Mouse (Mus musculus): ENCODE measurements around the gene Srp68. TPM values are rescaled to one million over a fixed set of nuclear protein-coding genes. Genes with fewer than 3 reads are reported as not detected.
"Not testable (repeated sequence)": the region's sequence is repeated elsewhere in the genome, so short reads cannot be mapped to it uniquely, and the experiment has no call there.

The Srp68 gene
- polyA plus RNA-seq, 1 experiment from 2014 or later = 68.5 TPM

- Histone ChIP-seq H3K27me3 (peaks cover 61% of the 10 kb centered on the region), H3K4me3 (replicated peaks) (peak overlapping the region; percentile 37), H3K4me1 (replicated peaks) (peaks cover 10% of the 10 kb centered on the region), H3K9ac (replicated peaks) (peak overlapping the region; percentile 60), H3K27ac (no peak overlapping the region), H3K36me3 (no peaks in the 10 kb centered on the region), H3K4me2 (replicated peaks) (peak overlapping the region; percentile 53), H3K9me3 (no peaks in the 10 kb centered on the region)
- no peak for ATAC-seq
- 3% methylated on average over 18 of the region's 18 CpGs for WGBS
Observed at GRCm38 (mm10) chr11:116281671-116282070, 7.7 kb upstream of the Srp68 start.

- Histone ChIP-seq H3K9ac (replicated peaks) (peak within 1 kb of the TSS; percentile 60), H3K27me3 (peaks cover 61% of the 10 kb centered on the region), H3K4me3 (replicated peaks) (peak within 1 kb of the TSS; percentile 37), H3K9me3 (no peaks in the 10 kb centered on the region), H3K4me1 (replicated peaks) (peaks cover 10% of the 10 kb centered on the region), H3K36me3 (no peaks in the 10 kb centered on the region), H3K27ac (no peak within 1 kb of the TSS), H3K4me2 (replicated peaks) (peak within 1 kb of the TSS; percentile 53)
- no peak for ATAC-seq
- WGBS = 7% methylated on average over 48 of the region's 48 CpGs
Observed at GRCm38 (mm10) chr11:116280751-116281663, 7.0 kb upstream of the Srp68 start, which contains the start of gene Galr2. Gene Galr2 (plus strand): TSS chr11:116280939.

GRCm38 (mm10) chr11:116277184-116277583, 3.2 kb upstream of the Srp68 start:
- H3K9me3 ChIP-seq; H3K36me3 ChIP-seq; H3K4me3 ChIP-seq (replicated peaks); H3K4me2 ChIP-seq (replicated peaks); ATAC-seq; H3K9ac ChIP-seq (replicated peaks); H3K27ac ChIP-seq: not testable (repeated sequence)
- 97% methylated on average over 1 of the region's 1 CpGs for WGBS
- H3K4me1 ChIP-seq (replicated peaks) = peaks cover 30% of the 10 kb centered on the region
- peaks cover 27% of the 10 kb centered on the region for H3K27me3 ChIP-seq

GRCm38 (mm10) chr11:116273469-116274044, 460 bp downstream of the Srp68 start:
- Histone ChIP-seq H3K36me3 (peaks cover 31% of the 10 kb centered on the region), H3K9me3 (no peaks in the 10 kb centered on the region), H3K27ac (peak overlapping the region; percentile 54; the same call in 1 of the 2 replicates), H3K9ac (replicated peaks) (peak overlapping the region; percentile 87), H3K4me2 (replicated peaks) (peak overlapping the region; percentile 98), H3K27me3 (no peaks in the 10 kb centered on the region), H3K4me3 (replicated peaks) (peak overlapping the region; percentile 94), H3K4me1 (replicated peaks) (peaks cover 31% of the 10 kb centered on the region)
- peak; percentile 66 for ATAC-seq
- under 1% methylated on average over 39 of the region's 39 CpGs for WGBS

GRCm38 (mm10) chr11:116272589-116273468, 1.2 kb downstream of the Srp68 start:
- 64% methylated on average over 12 of the region's 12 CpGs for WGBS
- peak overlapping the region; percentile 98 for H3K4me2 ChIP-seq (replicated peaks)
- no peaks in the 10 kb centered on the region for H3K27me3 ChIP-seq
- no peak overlapping the region for H3K27ac ChIP-seq
- peak overlapping the region; percentile 87 for H3K9ac ChIP-seq (replicated peaks)
- peaks cover 38% of the 10 kb centered on the region for H3K36me3 ChIP-seq
- ATAC-seq = no peak
- H3K4me3 ChIP-seq (replicated peaks) = peak overlapping the region; percentile 94
- no peaks in the 10 kb centered on the region for H3K9me3 ChIP-seq
- H3K4me1 ChIP-seq (replicated peaks) = peaks cover 31% of the 10 kb centered on the region

DNA sequence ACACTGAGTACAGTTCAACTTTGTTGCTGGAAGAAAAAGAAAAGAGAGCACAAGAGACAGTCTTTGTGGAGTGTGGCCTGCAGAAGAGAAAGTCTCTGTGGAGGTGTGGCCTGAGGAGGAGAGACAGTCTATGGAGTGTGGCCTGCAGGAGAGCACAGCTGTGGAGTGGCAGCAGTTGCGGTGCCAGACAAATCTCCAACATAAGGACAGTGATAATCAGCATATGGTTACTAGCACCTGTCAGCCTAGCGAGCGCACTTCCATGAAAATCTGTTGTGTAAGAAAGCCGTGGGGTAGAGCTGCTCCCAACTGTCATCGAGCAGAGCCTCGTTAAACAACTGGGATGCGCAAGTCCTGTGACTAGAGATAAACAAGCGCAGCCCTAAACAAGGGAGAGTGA, 4.5 kb downstream of the Srp68 start:
- no peak for ATAC-seq
- Histone ChIP-seq H3K4me1 (replicated peaks) (peaks cover 28% of the 10 kb centered on the region), H3K27me3 (no peaks in the 10 kb centered on the region), H3K9me3 (no peaks in the 10 kb centered on the region), H3K4me2 (replicated peaks) (no peak overlapping the region), H3K9ac (replicated peaks) (no peak overlapping the region), H3K36me3 (peaks cover 68% of the 10 kb centered on the region), H3K4me3 (replicated peaks) (no peak overlapping the region), H3K27ac (no peak overlapping the region)
- WGBS = 95% methylated on average over 8 of the region's 8 CpGs

DNA sequence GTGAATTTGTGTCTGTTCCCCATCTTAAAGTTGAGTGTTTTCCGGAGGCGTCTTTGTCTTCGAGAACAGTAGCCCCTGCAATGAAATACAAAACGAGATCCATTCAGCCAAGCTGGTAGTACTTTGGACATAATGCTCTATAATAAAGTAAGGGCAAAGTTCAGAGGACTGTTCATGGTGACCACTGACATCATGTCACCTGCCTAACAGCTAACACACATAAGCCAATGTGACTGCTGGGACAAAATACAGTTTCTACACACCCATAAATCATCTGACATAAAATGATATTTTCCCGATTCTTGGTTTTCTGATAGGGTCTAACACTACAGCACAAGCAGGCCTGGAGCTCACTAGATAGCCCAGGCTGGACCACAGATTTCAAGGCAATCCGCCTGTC, 5.7 kb downstream of the Srp68 start:
- H3K9me3 ChIP-seq = no peaks in the 10 kb centered on the region
- no peak overlapping the region for H3K27ac ChIP-seq
- H3K4me3 ChIP-seq (replicated peaks) = no peak overlapping the region
- H3K4me1 ChIP-seq (replicated peaks) = peaks cover 22% of the 10 kb centered on the region
- WGBS = 96% methylated on average over 6 of the region's 6 CpGs
- no peak overlapping the region for H3K9ac ChIP-seq (replicated peaks)
- no peak for ATAC-seq
- H3K36me3 ChIP-seq = peaks cover 81% of the 10 kb centered on the region
- no peak overlapping the region for H3K4me2 ChIP-seq (replicated peaks)
- no peaks in the 10 kb centered on the region for H3K27me3 ChIP-seq

DNA sequence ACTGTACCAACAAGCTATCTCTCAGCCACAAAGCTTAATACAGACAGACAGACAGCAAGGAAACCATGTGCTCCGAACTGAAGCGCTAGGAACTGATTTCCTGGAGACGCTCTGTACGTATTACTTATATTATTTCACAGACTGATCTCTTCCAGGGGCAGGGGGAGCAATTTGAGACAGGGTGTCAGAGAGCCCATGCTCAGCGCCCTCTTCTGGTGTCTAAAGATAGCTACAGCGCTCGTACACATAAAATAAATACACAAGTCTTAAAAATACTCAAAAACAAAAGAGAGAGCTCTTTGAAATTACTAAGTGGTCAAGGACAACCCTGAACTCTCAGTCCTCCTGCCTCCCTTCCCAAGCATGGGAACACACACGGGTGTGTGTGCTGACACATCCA, 6.4 kb downstream of the Srp68 start:
- H3K27ac ChIP-seq = no peak overlapping the region
- WGBS = 88% methylated on average over 8 of the region's 8 CpGs
- no peak overlapping the region for H3K4me2 ChIP-seq (replicated peaks)
- no peak overlapping the region for H3K9ac ChIP-seq (replicated peaks)
- no peaks in the 10 kb centered on the region for H3K9me3 ChIP-seq
- H3K4me1 ChIP-seq (replicated peaks) = peaks cover 16% of the 10 kb centered on the region
- peaks cover 88% of the 10 kb centered on the region for H3K36me3 ChIP-seq
- no peak overlapping the region for H3K4me3 ChIP-seq (replicated peaks)
- no peaks in the 10 kb centered on the region for H3K27me3 ChIP-seq
- no peak for ATAC-seq

DNA sequence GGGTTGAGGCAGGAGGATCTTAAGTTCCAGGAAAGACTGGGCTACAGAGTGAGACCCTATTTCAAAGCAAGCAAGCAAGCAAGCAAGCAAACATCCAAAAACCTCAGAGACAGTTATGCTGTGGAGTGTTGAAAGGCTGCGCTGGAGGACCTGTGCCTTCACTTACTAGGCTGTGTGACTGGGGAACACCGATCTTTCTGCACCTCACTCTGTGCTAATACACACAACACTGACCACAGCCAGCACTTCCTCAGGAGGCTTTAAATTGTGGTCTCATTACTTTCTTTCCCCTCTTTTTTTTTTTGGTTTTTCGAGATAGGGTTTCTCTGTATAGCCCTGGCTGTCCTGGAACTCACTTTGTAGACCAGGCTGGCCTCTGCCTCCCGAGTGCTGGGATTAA, 8.2 kb downstream of the Srp68 start:
- no peaks in the 10 kb centered on the region for H3K4me1 ChIP-seq (replicated peaks)
- no peaks in the 10 kb centered on the region for H3K27me3 ChIP-seq
- peaks cover 97% of the 10 kb centered on the region for H3K36me3 ChIP-seq
- H3K9me3 ChIP-seq = no peaks in the 10 kb centered on the region
- 93% methylated on average over 4 of the region's 4 CpGs for WGBS
- H3K4me2 ChIP-seq (replicated peaks) = no peak overlapping the region
- H3K4me3 ChIP-seq (replicated peaks) = no peak overlapping the region
- H3K9ac ChIP-seq (replicated peaks) = no peak overlapping the region
- no peak overlapping the region for H3K27ac ChIP-seq
- ATAC-seq = no peak

GRCm38 (mm10) chr11:116265352-116265751, 8.7 kb downstream of the Srp68 start:
- Histone ChIP-seq H3K27ac (no peak overlapping the region), H3K9me3 (no peaks in the 10 kb centered on the region), H3K4me3 (replicated peaks) (no peak overlapping the region), H3K27me3 (no peaks in the 10 kb centered on the region), H3K9ac (replicated peaks) (no peak overlapping the region), H3K4me1 (replicated peaks) (no peaks in the 10 kb centered on the region), H3K4me2 (replicated peaks) (no peak overlapping the region), H3K36me3 (peaks cover 97% of the 10 kb centered on the region)
- ATAC-seq = no peak
- WGBS = 90% methylated on average over 11 of the region's 11 CpGs

GRCm38 (mm10) chr11:116260259-116260658, 13.8 kb downstream of the Srp68 start:
- Histone ChIP-seq H3K4me2 (replicated peaks) (no peak overlapping the region), H3K4me1 (replicated peaks) (no peaks in the 10 kb centered on the region), H3K9me3 (no peaks in the 10 kb centered on the region), H3K36me3 (peaks cover 93% of the 10 kb centered on the region), H3K27ac (no peak overlapping the region), H3K9ac (replicated peaks) (no peak overlapping the region), H3K27me3 (no peaks in the 10 kb centered on the region), H3K4me3 (replicated peaks) (no peak overlapping the region)
- WGBS = 92% methylated on average over 7 of the region's 7 CpGs
- ATAC-seq = no peak

GRCm38 (mm10) chr11:116259461-116259860, 14.6 kb downstream of the Srp68 start:
- 98% methylated on average over 8 of the region's 8 CpGs for WGBS
- ATAC-seq = no peak
- H3K9ac ChIP-seq (replicated peaks) = no peak overlapping the region
- peaks cover 95% of the 10 kb centered on the region for H3K36me3 ChIP-seq
- no peaks in the 10 kb centered on the region for H3K9me3 ChIP-seq
- H3K4me2 ChIP-seq (replicated peaks) = no peak overlapping the region
- no peak overlapping the region for H3K4me3 ChIP-seq (replicated peaks)
- H3K27ac ChIP-seq = no peak overlapping the region
- H3K27me3 ChIP-seq = no peaks in the 10 kb centered on the region
- no peaks in the 10 kb centered on the region for H3K4me1 ChIP-seq (replicated peaks)
